Mouse (Mus musculus): Measurements from ENCODE around the gene Nhlh2. TPM values are rescaled to one million over a fixed set of nuclear protein-coding genes. Genes with fewer than 3 reads are reported as not detected.

Nhlh2 gene
- total and polyA plus RNA-seq, 3 experiments, result not detected

DNA sequence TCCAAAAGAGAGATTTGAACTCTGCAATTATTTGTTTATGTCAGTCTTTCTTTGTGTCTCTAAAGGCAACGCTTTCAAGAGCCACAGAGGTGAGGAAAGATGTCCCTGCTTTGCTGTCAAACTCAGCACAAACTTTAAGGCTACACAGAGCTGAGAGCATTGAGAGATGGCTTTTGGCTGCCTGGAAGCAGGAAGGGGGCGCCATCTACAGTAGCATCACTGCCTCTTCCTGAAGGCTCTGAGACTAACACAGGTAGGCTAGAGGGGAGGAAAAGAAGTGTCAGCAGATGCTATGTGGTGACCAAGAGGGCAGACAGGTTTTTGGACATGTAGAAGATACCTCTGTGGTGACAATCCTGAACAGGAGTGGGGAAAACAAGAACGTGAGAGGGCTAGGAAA, 35.2 kb downstream of the Nhlh2 start:
- Histone ChIP-seq H3K4me1 (ENCODE audit: control insufficient read depth in 1 of 2, insufficient read depth in 2 of 2, low read length in 2 of 2) (no peaks in the 10 kb centered on the region), H3K9me3 (replicated peaks; ENCODE audit: insufficient read depth, low read length) (no peaks in the 10 kb centered on the region), H3K9ac (ENCODE audit: control insufficient read depth, low read depth, low read length, poor library complexity, severe bottlenecking) (no peak overlapping the region), H3K4me3 (ENCODE audit: control insufficient read depth in 1 of 2, insufficient read depth in 1 of 2, low read depth in 2 of 2, low read length in 2 of 2) (no peak overlapping the region), H3K27me3 (ENCODE audit: control insufficient read depth in 1 of 2, insufficient read depth in 2 of 2, low read length in 2 of 2) (no peaks in the 10 kb centered on the region), H3K79me2 (ENCODE audit: control insufficient read depth, insufficient read depth, low read length, poor library complexity) (no peaks in the 10 kb centered on the region), H3K36me3 (ENCODE audit: control insufficient read depth in 1 of 2, insufficient read depth in 2 of 2, low read length in 2 of 2) (no peaks in the 10 kb centered on the region), H3K27ac (ENCODE audit: control insufficient read depth, low read depth, low read length) (no peak overlapping the region)
- no peak for DNase-seq (ENCODE audit: low read depth, low spot score)
- no peak for TF ChIP-seq JUND (IDR thresholded peaks at IDR 0.05; ENCODE audit: low read depth, low read length)

DNA sequence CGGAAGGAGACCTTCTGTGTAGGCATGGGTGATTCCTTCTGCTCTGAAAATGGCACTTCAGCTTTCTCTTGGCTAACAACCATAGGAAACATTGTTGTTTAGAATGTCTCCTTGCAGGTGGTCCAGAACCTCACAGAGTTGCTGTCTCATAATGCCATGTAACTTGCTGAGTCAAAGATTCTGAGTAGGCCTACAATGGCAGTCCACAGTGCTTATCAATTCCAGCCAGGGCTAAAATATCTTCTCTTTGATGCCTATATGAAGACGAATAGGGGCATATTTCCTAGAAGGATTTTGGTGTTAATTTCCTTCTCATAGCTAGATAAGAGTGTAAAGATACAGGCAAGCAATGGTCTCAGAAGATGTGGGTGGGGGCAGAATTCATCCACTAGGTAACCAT, 37.7 kb downstream of the Nhlh2 start:
- Histone ChIP-seq H3K9me3 (replicated peaks; ENCODE audit: insufficient read depth, low read length) (no peaks in the 10 kb centered on the region), H3K4me1 (ENCODE audit: control insufficient read depth in 1 of 2, insufficient read depth in 2 of 2, low read length in 2 of 2) (no peaks in the 10 kb centered on the region), H3K9ac (ENCODE audit: control insufficient read depth, low read depth, low read length, poor library complexity, severe bottlenecking) (no peak overlapping the region), H3K36me3 (ENCODE audit: control insufficient read depth in 1 of 2, insufficient read depth in 2 of 2, low read length in 2 of 2) (no peaks in the 10 kb centered on the region), H3K27me3 (ENCODE audit: control insufficient read depth in 1 of 2, insufficient read depth in 2 of 2, low read length in 2 of 2) (no peaks in the 10 kb centered on the region), H3K79me2 (ENCODE audit: control insufficient read depth, insufficient read depth, low read length, poor library complexity) (no peaks in the 10 kb centered on the region), H3K27ac (ENCODE audit: control insufficient read depth, low read depth, low read length) (no peak overlapping the region), H3K4me3 (ENCODE audit: control insufficient read depth in 1 of 2, insufficient read depth in 1 of 2, low read depth in 2 of 2, low read length in 2 of 2) (no peak overlapping the region)
- no peak for DNase-seq (ENCODE audit: low read depth, low spot score)
- TF ChIP-seq ZC3H11A (IDR thresholded peaks at IDR 0.05; ENCODE audit: low read depth, low read length) (no peak), E2F4 (IDR thresholded peaks at IDR 0.05; ENCODE audit: borderline replicate concordance, low read depth, low read length) (no peak), POLR2AphosphoS5 (IDR thresholded peaks at IDR 0.05; ENCODE audit: borderline replicate concordance, low read depth, low read length) (no peak), MAZ (IDR thresholded peaks at IDR 0.05; ENCODE audit: low read depth, low read length) (no peak), UBTF (IDR thresholded peaks at IDR 0.05; ENCODE audit: borderline replicate concordance, insufficient read depth, low read depth, low read length) (no peak), ELF1 (IDR thresholded peaks at IDR 0.05; ENCODE audit: low read depth, low read length) (no peak), GABPA (IDR thresholded peaks at IDR 0.05; ENCODE audit: low read depth, low read length) (no peak), CHD1 (IDR thresholded peaks at IDR 0.05; ENCODE audit: low read depth, low read length) (no peak), NRF1 (IDR thresholded peaks at IDR 0.05; ENCODE audit: insufficient read depth, low read depth, low read length, poor library complexity, severe bottlenecking) (no peak), JUND (IDR thresholded peaks at IDR 0.05; ENCODE audit: low read depth, low read length) (no peak)

DNA sequence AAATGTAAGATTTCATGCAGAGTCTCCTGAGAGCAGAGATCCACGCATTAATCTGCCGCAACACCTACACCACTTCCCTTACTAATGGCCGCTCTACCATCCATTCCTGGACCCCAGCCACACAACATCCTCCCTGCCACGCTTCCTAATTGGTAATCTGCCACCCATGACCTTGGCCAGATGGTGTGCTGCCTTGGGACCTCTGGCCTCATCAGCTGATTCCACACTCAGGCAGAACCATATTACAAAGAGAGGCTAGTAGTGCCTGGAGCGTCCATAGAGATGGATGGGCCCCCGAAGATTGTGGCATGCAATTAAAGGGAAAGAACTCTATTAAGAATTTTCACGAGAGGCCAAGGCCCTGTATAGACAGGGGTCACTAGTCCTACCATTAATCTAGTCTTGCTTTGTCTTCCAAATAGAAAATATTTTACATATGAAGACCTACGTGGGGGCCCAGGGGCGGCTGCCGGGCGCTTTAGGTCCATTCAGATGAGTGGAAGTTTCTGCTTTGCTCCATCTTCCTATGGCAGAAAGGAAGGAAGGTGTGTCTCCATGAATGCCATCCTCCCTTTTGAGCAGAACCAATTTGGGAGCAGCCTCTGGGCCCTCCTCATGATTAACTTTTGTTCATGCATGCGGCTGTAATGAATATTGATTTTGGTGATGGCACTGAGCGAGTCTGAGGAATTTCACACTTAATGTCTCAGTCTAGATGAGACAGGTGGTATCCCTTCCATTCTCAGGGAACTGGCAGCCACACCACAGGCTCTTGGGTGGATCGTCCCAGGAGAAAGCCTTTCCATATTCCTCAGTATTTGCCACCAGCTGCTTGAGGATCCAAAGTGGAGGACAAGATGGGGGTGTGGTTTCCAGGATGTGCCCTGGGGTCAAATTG, 39.6 kb downstream of the Nhlh2 start:
- Histone ChIP-seq H3K27ac (ENCODE audit: control insufficient read depth, low read depth, low read length) (no peak overlapping the region), H3K27me3 (ENCODE audit: control insufficient read depth in 1 of 2, insufficient read depth in 2 of 2, low read length in 2 of 2) (no peaks in the 10 kb centered on the region), H3K4me1 (ENCODE audit: control insufficient read depth in 1 of 2, insufficient read depth in 2 of 2, low read length in 2 of 2) (no peaks in the 10 kb centered on the region), H3K4me3 (ENCODE audit: control insufficient read depth in 1 of 2, insufficient read depth in 1 of 2, low read depth in 2 of 2, low read length in 2 of 2) (no peak overlapping the region), H3K9me3 (replicated peaks; ENCODE audit: insufficient read depth, low read length) (no peaks in the 10 kb centered on the region), H3K9ac (ENCODE audit: control insufficient read depth, low read depth, low read length, poor library complexity, severe bottlenecking) (no peak overlapping the region), H3K79me2 (ENCODE audit: control insufficient read depth, insufficient read depth, low read length, poor library complexity) (no peaks in the 10 kb centered on the region), H3K36me3 (ENCODE audit: control insufficient read depth in 1 of 2, insufficient read depth in 2 of 2, low read length in 2 of 2) (no peaks in the 10 kb centered on the region)
- no peak for DNase-seq (ENCODE audit: low read depth, low spot score)
- TF ChIP-seq GABPA (IDR thresholded peaks at IDR 0.05; ENCODE audit: low read depth, low read length), result no peak
- no peak for TF ChIP-seq ZKSCAN1 (IDR thresholded peaks at IDR 0.05; ENCODE audit: low read depth, low read length)
- no peak for TF ChIP-seq GATA1 (IDR thresholded peaks at IDR 0.05; ENCODE audit: low read depth, low read length)
- no peak for TF ChIP-seq USF1 (IDR thresholded peaks at IDR 0.05; ENCODE audit: low read depth, low read length)
- TF ChIP-seq CHD1 (IDR thresholded peaks at IDR 0.05; ENCODE audit: low read depth, low read length), result no peak
- TF ChIP-seq TCF12 (IDR thresholded peaks at IDR 0.05; ENCODE audit: low read depth, low read length), result no peak
- TF ChIP-seq POLR2A (IDR thresholded peaks at IDR 0.05; ENCODE audit: control insufficient read depth in 1 of 2, insufficient read depth in 1 of 2, low read depth in 1 of 2, low read length in 2 of 2, poor library complexity in 1 of 2), result no peak
- TF ChIP-seq HCFC1 (IDR thresholded peaks at IDR 0.05; ENCODE audit: low read depth, low read length), result no peak
- no peak for TF ChIP-seq ELF1 (IDR thresholded peaks at IDR 0.05; ENCODE audit: low read depth, low read length)
- TF ChIP-seq SMC3 (IDR thresholded peaks at IDR 0.05; ENCODE audit: low read depth, low read length), result no peak
- no peak for TF ChIP-seq ETS1 (IDR thresholded peaks at IDR 0.05; ENCODE audit: low read depth, low read length)
- no peak for TF ChIP-seq SIN3A (IDR thresholded peaks at IDR 0.05; ENCODE audit: low read length)
- no peak for TF ChIP-seq ZNF384 (IDR thresholded peaks at IDR 0.05; ENCODE audit: low read depth, low read length)
- TF ChIP-seq NRF1 (IDR thresholded peaks at IDR 0.05; ENCODE audit: insufficient read depth, low read depth, low read length, poor library complexity, severe bottlenecking), result no peak
- no peak for TF ChIP-seq NELFE (IDR thresholded peaks at IDR 0.05; ENCODE audit: low read depth, low read length)
- no peak for TF ChIP-seq ZC3H11A (IDR thresholded peaks at IDR 0.05; ENCODE audit: low read depth, low read length)

Measured in MEL (cell line).